Mouse (Mus musculus): ENCODE measurements around the gene Ngfr.

DNA sequence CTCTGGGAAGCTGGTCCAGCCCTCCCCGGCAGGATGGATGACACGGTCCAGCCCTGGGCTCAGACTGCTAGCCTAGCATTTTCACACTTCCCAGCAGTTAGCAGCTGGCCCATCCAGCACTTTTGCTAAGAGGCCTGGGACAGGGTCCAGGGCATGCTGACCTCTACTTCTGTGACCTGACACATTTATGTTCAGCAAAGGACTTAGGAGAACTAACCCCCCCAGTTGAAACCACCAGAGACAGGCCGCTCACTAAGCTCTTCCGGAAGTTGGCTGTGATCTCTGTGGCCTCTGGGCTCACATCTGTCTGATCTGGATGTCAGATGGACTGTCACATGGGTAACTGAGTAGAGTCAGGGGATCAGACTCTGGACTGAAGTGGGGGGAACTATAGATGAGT lies 33.5 kb upstream of the Ngfr start:
- TF ChIP-seq TAL1 (conservative IDR thresholded peaks at IDR 0.05; ENCODE audit: low read depth, low read length) (no peak), GATA1 (IDR thresholded peaks at IDR 0.05; ENCODE audit: borderline replicate concordance, low read length) (no peak), CTCF (IDR thresholded peaks at IDR 0.05; ENCODE audit: low read depth, low read length) (no peak), POLR2AphosphoS5 (IDR thresholded peaks at IDR 0.05; ENCODE audit: insufficient replicate concordance, low read depth, low read length) (no peak)
